Mouse (Mus musculus) fat pad, adult 2 months (tissue): ENCODE measurements around the gene H2afy2.

ENCODE experiments used
- DNase-seq: peaks from one replicate; pipeline ENCODE4 v3.0.0-alpha.2; 2011; ENCODE audit warnings: low read depth, low spot score; ENCODE audit errors: extremely low read depth

Gene H2afy2

DNA sequence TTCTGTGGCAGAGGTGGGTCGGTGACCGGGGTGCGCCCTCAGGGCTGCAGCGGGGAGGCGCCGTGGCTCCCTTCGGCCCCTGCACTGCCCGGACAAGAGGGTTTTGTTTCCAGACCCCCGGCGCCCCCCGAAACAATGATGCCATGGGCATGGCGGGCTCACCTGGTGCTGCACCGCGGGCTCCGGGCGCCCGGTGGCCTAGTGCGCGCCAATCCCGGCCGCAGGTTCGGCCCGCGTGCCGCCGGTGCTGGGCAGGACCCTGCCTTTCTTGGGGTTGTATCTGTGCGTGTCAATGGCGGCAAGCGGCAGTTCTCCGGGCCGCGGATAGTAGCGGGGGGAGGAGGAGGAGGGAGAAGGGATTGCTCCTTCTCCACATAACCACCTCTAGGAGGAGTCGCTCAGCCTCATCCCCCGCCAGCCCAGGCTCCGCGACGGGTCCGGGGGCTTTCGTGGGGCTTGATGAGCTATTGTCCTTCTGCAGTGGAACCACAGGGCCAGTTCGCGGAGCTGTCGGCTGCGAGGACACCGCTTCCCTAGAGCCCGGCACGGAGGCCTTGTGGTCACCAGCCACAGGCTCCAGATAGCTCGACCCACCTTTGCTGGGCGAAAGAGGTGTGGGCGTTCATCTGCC is at the start of gene H2afy2:
TSS of gene H2afy2 (minus strand) at position 527 of the 631 bp plus-strand sequence.
- DNase-seq, result no peak

DNA sequence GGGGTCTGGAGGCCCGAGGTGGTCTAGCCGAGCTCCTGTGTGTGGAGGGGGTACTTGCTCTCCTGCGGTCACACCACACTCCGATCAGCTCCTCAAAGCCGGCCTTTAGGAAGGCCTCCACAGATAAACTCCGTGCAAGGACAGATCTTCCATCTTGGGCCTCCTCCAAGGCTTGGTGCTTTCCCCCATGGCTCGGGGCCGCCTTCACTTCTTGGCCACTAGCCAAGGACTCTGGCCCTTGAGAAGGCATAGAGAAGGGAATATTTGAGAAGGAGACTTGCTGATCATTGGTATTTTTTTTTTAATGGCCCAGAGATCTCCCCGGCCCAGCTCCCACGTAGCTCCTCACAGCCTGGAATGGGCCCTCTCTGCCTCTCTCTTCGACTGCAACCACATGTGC is 48.8 kb upstream of the H2afy2 start:
- DNase-seq, result no peak

DNA sequence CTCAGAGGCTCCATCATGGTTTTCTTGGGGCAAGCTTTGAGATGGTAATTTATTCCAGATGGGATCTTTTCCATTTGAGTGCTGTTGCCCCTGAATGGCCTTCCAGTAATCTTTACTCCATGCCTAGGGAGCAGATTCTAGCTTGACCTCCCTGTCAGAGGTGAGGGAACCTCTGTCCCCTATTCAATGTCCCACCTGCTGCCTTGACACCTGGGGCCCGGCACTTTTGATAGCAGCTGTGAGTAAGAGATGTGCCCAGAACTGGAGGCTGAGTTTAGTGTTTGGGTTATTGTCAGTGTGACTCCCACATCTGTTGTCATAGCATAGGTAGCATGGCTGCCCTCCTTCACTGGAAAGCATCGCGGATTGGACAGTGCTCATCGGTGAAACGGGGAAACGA is 47.8 kb upstream of the H2afy2 start:
- no peak for DNase-seq

DNA sequence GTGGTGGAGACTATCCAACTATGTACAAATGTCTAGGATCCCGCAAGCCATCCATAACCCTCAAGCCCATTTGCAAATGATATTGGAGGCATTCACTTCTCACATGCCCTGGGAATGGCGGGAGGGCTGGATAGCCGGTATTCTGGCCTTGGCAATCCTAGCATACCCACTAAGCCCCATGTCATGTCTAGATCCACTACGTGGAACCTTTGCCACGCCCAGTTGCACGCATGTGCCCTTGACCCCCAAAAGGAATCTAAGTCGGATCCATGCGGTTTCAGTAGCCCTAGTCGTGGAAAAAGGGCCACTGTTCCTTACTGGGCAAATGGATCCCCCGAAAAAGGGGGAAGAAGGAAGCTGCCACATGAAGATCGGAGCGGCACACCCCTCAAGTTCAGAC is 47.3 kb upstream of the H2afy2 start:
- no peak for DNase-seq

DNA sequence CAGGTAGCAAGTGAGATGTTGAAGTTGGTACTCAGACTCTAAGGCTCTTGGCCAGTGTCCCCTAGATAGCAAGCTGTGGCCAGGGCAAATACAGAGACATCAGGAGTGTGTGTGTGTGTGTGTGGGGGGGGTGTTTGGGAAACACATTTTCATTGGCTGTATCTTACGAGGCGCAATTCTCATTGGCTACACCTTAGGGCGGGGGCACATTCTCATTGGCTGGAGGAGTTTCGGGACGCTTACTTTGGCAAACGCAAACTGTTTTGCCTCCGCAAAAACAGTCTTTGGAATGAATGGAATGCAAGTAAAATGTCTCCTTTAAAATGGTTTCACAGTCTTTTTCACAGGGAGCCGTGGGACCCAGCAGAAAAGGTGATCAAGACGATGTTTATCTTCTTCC is 46.9 kb upstream of the H2afy2 start:
- no peak for DNase-seq

DNA sequence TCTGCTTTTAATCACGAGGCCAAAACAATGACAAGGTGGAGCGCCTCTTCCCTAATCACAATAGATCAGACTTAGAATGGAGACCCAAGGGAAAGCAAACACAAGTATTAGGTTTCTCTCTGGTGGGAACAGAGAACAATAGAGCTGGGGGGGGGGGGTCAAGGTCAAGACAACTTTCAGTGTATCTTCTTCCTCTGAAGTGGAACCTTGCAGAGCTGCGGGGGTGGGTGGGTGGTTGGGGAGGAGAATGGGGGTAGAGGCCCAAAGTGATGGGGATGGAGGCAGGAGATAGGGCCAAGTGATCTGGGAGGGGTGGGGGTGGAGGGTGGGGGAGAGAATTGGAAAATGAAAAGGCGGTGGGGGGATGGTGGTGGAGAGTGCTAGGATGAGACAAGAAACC is 45.1 kb upstream of the H2afy2 start:
- no peak for DNase-seq

DNA sequence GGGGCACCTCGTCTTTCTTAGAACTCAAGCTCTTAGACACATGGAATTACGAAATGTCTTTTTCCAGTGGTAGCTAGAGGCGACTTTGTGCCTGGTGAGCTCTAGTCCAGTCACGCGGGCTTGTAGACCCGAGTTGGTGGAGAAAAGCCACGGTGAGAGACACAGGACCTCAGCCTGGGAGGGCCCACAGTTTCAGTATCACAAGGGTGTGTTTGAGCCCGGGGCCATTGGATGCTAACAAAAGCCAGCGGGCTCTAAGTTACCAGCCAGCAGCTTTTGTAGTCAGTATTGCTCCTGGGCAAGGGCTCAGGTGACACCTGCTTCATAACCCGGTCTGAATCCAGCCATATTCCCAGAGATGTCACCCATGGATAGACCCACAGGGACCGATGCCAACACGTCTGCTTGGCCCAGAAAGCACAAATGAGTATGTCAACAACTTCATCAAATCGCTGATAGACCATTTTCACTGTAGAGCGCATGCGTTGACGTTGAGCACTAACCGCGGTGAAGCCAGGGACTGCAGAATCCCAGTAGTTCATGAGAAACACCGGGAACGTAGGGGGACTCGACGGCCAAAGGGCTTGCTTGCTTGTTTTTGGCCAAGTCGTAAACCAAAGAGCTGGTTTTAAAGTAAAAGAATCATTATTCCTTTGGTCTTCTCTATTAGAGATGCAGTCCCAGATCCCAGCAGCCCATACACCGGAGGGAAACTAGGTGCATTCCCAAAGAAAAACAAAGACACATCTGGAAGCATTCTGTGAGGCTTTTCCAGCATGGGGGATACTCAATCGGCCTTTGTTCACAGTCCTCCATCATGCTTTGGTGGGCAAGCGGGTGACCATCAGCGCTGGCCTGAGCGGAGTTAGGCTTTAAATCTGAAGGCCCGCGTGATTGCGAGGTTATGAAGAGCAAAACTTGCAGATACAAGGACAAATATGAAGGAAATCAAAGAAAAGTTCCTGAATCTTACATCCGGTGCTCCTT is 44.3 kb upstream of the H2afy2 start:
- DNase-seq, result no peak

DNA sequence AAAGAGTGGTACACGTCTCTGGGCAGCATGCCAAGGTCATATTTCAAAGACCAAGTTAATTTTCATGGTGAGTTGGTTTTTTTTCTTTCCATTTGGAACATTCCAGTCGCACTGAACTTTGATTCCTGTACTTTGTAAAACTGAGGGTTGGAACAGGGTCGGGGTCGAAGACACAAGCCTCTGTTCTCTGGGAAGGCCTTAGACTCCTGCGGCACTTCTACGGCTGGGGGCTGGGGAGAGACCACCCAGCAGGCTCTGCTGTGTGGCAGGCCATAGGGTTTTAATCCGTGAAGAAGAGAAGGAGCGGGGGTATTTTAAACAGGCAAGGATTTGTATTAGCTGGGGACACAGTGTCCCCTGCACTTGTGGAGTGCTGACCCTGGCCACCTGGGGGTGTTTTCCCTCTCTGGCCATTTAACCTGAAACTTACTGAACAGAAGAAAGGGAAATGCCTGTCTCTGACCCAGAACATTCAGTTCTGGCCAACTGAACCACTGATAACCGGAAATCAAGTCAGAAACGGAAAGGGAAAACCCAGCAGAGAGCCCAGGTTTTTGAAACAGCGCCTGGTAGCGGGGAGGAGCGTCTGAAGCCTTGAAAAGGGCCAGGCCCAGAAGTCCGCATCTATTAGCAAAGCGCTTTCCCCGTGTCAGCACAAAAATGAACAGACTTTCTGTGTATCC is 42.9 kb upstream of the H2afy2 start:
- DNase-seq, result no peak

DNA sequence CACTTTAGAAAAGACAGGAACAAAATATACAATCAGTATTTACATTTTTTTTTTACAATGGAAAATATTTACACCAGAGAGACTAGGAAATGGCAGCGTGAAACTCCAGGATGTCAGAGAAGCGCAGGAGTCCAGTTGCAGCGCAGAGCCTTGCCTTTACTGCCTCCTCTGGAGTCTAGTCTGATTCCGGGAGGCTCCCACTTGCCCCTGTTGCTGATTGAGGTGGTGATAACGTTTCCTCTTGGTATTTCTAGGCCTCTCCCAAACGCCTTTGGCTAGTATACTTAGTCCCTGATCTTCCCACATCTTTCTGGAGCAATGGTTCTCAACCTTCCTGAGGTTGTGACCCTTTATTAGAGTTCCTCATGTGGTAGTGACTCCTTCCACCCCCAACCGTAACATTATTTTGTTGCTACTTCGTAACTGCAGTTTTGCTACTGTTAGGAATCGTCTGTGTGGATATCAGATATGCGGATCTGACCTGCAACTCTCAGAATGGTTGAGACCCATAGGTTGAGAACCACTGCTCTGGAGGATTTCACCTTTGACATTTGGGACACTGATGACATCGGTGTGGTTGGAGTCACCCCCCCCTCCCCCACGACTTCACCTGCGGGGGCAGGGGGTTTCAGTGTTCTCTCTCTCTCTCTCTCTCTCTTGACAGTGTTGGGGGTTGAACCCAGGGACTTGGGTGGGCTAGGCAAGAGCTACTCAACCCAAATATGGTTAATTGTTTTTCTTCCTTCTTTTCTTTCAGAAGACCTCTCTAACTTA is 42.2 kb upstream of the H2afy2 start:
- no peak for DNase-seq

DNA sequence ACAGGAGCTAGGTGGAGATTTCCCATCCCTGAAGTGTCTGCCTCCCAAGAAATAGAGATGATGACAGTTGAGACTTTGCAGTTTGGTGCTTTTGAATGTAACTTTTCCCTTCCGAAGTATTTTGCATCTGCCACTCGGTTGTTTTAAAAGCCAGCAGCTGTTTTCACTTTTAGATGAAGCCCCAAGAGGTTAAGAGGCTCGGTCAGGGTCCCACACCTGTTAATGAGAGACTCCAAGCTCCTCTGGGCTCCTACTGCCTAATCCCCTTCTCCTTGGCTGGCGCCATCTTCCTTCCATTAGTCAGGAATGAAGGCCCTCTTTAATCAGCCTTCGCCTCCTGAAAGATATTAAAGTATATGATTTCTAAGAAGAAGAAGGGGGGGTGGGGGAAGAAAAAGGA is 41.6 kb upstream of the H2afy2 start:
- no peak for DNase-seq

DNA sequence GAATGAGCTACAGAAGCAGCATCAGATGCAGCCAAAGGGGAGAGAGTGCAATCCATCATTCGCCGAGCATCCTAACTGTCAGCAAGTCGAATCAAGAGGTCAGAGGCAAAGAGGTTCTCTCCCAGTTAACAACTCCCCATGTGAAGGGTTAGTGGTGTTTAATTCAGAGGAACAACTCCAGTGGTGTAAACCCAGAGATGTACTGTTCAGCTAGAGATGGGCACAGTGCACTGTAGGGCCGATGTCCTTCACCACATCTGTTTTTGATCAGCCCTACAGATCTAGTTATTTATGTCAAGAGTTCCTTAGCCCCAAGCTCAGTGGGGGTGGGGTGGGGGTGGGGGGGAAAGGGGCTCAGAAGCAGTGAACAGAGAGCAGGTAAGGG is 39.8 kb upstream of the H2afy2 start:
- DNase-seq, result no peak

DNA sequence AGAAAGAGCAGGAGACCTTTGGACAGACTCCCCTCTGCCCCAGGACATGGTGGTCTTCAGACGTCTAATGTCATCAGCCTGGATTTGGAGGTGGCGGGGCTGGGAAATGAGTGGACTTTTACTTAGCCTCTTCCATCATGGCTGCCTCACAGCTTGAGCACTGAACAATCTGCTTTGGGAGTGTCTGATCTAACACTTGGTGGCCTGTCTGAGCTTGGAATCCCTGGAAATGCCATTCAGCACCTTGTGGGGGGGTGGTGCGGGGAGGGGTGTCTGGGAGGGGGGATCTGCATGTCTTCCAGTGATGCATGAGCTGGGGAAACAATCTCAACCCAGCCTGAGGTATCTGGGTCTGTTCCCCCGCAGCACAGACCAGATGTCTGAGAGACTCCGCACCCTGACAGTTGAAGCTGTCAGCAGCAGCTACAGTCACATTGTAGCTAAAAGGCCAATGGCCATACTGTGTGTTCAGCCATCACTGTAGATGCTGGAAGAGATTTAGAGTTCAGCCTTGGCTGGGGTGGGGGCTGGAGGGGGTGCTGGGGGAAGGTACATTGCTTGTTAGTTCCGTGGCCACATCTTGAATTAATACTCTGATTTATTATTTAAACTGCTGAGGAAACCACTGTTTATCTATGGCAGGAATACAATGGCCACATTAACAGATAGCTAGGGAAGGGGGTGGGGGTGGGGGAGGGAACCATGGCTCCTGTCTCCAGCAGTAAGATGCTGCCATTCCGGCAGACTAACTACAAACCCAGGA is 39.2 kb upstream of the H2afy2 start:
- DNase-seq, result no peak

DNA sequence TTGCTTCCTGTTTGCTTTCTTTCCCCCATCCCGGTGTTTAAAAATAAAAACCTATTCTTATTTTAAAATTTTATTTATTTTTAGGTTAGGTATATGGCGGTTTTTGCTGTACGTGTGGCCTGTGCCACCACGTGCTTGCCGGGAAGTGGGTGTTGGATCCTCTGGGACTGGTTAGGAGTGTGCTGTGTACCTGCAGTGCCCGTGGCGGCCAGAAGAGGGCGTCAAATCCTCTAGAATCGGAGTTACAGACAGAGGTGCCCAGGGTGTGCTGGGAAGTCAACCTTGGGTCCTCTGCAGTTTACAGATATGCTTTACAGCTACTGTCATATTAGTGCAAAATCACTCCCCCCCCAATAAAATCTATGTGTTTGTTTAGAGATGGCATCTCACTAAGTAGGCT is 36.1 kb upstream of the H2afy2 start:
- no peak for DNase-seq

DNA sequence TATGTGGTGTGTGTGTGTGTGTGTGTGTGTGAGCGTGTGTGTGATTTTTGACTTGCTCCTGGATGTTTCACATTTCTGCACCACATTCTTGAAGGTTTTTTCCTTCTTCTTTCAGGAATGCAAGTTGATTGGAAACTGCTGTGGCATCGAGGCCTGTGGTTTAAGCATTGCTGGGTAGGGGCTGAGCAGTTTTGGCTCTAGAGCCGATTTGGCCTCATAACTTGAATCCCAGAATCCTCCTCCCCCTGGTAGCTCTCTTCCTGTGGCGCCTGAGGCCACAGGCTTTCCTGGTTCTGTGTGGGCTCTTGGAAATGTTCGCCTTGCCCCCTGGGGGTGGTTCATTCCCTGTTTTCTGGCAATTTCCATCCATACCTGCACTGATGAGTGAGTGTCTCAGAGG is 28.0 kb upstream of the H2afy2 start:
- DNase-seq, result no peak

DNA sequence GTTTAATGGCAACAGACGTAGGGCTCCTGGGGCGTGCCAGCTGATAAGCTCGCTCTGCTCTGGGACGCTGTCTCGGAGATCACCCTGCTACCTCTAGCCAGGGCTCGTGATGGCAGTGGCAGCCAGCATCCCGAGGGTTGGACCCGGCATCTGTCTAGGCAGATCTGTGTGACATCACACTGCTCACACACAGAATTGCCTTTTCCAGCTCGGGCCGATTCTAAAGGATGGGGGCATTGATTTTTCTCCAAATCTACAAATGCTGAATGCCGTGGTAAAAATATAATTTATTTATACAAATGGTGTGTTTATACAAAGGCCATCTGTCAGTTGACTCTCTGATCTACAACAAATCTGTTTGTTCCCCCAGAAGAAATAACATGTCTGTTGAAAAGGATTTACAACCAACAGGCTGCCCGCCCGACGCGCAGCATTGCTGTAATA is 14.2 kb upstream of the H2afy2 start:
- no peak for DNase-seq

DNA sequence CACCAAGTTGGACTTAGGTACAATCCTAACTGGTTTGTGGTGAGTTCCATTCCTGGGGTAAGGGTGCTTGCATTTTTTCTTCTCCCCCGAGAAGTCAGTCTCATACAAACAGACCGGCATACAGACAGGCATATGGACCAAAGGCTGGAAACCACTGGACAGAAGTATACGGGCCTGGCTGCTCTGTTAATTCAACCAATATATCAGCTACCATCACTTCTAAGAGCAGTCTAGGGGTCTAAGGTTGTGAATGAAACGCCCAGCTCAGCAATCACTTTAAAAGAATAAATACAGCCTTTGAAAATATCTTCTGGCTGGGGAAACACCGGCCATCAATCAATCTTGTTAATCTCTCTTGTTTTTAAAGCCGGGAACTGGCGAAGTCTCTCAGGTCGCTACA is 11.5 kb upstream of the H2afy2 start:
- DNase-seq, result no peak

DNA sequence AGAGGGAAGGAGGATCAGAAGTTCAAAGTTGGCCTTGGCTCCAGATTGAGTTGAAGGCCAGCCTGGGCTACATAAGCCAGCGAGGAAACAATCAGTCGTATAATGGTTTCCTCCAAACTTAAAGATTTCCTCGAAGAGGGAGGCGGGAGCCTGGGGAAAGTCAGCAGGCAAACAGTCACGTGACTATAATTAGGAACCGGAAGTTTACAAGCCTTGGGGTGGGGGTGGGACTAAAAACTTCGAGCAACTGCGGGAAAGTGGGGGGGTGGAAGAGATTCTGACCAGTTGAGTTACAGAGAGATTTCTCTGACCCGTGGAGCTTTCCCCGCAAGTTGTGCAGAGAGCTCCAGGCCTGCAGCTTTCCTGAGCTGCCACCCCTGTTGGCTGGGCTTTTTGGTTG is 11.0 kb upstream of the H2afy2 start:
- DNase-seq, result no peak

DNA sequence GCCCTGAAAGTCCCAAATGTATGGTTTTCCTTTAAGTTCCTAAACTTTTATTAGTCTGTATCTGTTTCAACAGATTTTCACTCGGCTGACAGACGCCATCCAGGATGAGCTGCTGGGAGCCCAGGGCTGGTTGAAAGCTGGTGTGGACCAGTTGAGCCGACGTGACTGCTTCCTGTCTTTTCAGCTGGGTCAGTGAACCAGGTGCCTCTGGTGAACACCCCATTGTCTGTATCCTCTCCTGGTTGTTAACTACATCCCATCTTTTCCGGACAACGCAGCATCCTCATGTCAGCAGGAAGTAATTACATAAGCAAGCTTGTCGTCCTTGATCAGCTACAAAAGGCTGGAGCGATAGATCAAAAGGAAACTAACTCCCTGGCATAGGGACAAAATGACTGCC is 9.1 kb upstream of the H2afy2 start:
- DNase-seq, result no peak

DNA sequence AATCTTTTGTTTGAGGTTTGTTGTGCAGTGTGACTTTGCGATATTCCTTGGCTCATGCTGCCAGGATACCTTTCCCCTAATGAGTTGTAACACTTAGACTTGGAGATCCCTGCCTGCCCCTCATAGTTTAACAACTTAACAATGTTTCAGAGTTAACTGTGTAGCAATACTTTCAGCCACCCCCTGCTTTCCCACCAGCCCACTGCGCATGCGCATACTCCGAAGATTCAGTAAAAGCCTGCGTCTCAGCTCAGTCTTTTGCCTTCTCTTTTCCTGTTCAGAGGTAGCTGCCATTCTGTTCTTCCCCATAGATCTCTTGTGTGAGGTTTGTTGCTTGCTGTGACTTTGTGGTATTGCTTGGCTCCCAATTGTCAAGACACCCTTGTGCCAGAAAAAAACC is 4.6 kb upstream of the H2afy2 start:
- DNase-seq, result no peak

DNA sequence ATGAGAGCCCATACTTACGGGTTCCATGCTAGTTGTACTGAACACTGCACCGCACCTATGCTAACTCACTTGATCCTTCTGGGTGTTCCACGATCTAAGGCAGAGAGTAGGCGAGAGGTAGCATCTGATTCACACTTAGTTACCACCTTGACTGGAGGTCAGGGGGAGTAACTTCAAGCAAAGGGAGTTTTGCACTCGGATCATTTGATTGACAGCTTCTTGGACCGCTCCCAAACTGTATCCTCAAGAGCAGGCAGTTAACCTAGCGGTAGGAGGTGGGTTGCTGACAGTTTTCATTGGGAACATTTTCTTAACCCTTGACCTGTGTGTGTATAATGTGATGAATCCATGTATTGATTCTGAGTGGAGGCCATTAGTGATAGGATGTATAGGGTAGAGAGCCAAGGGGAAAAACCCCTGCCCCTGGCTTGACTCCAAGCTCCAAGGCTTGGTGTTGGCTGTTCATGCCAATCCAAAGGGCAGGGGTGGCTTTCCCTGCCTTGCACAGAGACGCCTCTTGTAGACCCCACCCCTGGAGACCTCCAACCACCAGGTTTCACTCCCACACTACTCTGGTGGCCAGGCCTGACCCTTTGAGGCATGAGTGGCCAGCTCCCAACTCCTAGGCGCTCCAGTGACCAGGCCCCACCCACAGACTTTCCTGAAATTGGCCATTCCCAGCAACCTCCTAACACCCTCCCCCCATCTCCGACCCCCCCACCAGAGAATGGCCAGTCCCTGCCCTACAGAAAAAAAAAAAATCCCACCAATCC is 3.8 kb upstream of the H2afy2 start:
- DNase-seq, result no peak
